Mouse (Mus musculus) natural killer cell, adult 2 months (primary cell): ENCODE data around the gene Ache.

ENCODE experiments used
- DNase-seq, 2 experiments: peaks; one replicate each; pipeline ENCODE4 v3.0.0; 2022; ENCODE audit warnings: low spot score in 2 of 2

The Ache gene

DNA sequence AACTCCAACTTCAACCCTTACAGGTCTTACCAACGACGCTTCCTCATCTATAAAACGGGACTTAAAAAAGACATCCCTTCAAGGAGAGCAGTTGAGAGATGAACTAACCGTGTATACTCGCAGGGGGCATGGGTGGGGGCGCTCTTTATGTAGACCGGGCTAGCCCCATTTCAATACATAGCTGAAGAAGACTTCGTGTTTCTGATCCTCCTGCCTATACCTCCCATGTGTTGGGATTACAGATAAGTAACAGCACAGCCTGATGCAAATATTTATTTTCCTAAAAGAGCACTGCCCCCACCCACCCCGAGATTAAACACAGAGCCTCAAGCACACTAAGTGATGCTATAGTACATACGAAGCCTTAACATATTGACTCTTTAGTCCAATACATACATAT is 47.0 kb downstream of the Ache start:
- no peak for DNase-seq

GRCm38 (mm10) chr5:137335066-137335465 is 47.7 kb downstream of the Ache start:
- no peak for DNase-seq

DNA sequence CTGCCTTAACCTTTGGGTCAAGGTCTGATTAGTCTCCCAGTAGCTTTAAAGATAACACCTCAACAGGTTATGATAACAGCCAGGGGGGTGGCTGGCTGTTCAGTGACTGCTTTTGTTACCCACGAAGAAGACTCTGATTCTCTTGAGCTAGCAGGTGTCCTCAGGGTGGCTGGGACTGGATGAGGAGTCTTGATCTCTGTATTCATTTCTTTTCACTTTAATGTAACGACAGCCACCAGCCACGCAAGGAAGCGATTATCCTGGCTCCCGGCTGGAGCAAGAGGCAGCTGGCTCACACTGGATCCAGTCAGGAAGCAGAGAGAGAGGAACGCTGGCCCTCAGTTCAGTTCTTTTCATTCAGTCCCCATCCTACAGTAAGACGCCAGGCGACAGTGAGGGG is 49.9 kb downstream of the Ache start:
- DNase-seq = no peak

- peak; percentile 45 to 59 for DNase-seq
These were observed 50.9 kb downstream of the Ache start for GRCm38 (mm10) chr5:137338256-137338655.

- no peak for DNase-seq
These were observed 51.5 kb downstream of the Ache start for GRCm38 (mm10) chr5:137338663-137339289.

DNA sequence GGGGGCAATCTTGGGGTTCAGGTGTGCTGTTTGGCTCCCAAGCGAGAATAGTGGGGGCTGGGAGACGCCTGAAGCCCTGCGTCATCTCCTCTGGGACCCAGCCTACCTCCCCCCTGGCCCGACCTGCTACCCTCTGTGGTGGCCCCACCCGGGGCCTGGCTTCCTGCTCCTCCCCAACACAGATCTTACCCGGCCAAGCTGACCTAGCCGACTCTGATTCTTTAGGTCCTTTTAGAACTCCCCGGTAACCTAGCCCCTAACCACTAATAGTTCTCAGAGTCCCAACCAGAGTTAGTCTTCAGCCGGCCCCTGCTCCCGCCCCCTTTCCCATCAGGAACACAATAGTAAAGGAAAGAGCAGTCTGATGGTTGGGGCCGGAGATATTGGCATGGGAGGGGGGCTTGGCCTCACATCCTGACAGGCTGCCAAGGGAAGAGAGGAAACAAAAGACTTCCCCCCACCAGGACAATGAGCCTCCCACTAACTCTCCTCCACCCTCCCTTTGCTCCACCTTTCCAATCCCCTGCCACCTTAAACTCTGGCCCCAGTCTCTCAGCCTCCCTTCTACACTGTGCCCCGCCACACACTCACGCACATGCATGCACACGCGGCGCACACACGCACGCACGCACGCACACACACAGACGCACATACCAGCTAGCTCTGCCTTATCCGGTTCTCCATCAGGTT is 52.1 kb downstream of the Ache start:
- peak; percentile 13 to 17 for DNase-seq

- no peak for DNase-seq
These were observed 52.9 kb downstream of the Ache start for GRCm38 (mm10) chr5:137340222-137340621.

DNA sequence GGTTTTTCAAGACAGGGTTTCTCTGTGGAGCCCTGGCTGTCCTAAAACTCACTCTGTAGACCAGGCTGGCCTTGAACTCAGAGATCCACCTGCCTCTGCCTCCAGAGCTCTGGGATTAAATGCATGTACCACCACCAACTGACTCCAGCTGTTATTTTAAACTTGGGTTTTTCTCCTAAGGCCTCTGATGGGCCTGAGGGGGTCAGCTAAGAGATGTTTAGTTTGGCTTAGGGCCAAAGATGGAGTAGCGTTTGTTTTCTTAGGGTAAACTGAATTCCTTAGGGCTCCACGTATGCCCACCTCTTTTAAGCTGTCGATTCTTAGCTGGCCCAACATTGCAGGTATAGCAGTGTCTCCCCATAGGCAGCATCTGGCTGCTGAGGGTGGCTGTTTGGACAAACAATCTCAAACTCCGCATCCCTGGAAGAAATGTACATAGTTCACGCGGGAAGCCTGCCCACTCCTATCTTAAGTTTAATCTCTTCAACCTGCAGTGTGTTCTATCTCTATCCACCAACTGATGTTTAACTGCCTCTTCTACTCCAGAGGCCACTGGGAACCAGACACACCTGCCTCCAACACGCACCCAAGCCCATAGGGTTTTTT is 55.2 kb downstream of the Ache start:
- DNase-seq = no peak

DNA sequence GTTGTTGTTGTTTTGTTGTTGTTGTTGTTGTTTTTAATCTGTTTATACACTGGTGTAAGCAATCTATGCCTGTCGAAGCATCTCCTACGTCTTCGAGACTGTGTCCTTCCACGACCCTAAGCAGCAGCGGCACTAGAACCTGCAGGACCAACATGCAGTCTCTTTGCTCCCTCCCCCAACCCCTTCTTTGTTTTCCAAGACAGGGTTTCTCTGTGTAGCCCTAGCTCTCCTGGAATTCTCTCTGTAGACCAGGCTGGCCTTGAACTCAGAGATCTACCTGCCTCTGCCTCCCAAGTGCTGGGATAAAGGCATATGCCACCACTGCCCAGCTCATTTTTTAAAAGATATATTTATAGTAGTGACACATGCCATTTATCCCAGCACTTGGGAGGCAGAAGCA is 56.1 kb downstream of the Ache start:
- DNase-seq = no peak

DNA sequence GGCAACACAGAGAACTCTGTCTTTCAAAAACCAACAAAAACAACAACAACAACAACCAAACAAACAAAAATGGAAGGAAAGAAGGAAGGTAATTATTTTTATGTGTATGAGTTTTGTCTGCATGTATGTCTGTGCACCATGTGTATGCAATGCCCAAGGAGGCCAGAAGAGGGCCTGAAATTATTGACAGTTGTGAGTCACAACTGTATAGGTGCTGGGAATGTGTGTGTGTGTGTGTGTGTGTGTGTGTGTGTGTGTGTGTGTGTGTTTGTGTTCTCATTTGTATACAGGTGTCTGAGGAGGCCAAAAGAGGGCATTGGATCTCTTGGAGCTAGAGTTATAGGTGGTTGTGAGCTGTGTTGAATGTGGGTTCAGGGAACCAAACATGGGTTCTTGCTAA is 56.5 kb downstream of the Ache start:
- no peak for DNase-seq
